Mouse (Mus musculus): ENCODE results near the gene Dll4. TPM values are rescaled to one million over a fixed set of nuclear protein-coding genes. Genes with fewer than 3 reads are reported as not detected.

The Dll4 gene
- polyA plus RNA-seq, 1 experiment, result 4.1 TPM

DNA sequence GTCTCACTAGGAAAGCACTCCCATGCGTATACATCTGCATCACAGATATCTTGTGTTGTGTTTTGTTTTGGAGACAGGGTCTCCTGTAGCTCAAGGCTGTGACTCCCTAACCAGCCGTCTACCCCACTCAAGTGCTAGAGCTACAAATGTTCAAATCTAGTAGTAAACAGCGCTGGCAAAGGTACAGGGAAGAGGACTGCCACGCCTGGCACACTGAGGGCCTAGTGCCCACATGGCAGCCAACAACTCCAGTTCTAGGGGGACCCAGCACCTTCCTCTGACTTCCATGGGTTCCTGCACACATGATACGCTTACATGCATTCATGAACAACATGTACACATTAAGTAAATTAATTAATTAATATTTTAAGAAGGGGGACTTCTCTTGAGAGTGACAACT lies 33.3 kb upstream of the Dll4 start:
- H3K27me3 ChIP-seq (ENCODE audit: control insufficient read depth, insufficient read depth, low read length), result no peaks in the 10 kb centered on the region
- 74% methylated on average over 5 of the region's 5 CpGs for WGBS
- TF ChIP-seq CTCF (IDR thresholded peaks at IDR 0.05; ENCODE audit: borderline replicate concordance, insufficient read depth, low read depth, low read length) (no peak), POLR2A (IDR thresholded peaks at IDR 0.05; ENCODE audit: borderline replicate concordance, insufficient read depth, low read length) (no peak)
- H3K27ac ChIP-seq (ENCODE audit: insufficient read depth, low read length), result no peak overlapping the region
- H3K4me1 ChIP-seq (ENCODE audit: control insufficient read depth, insufficient read depth, low read length), result peaks cover 38% of the 10 kb centered on the region
- peak in 1 of 2 experiments; percentile 25 for DNase-seq
- H3K4me3 ChIP-seq (replicated peaks; ENCODE audit: insufficient read depth, low read depth, low read length), result no peak overlapping the region

GRCm38 (mm10) chr2:119292852-119293251 lies 32.7 kb upstream of the Dll4 start:
- H3K4me3 ChIP-seq (replicated peaks; ENCODE audit: insufficient read depth, low read depth, low read length), result no peak overlapping the region
- H3K27me3 ChIP-seq (ENCODE audit: control insufficient read depth, insufficient read depth, low read length), result no peaks in the 10 kb centered on the region
- peak; percentile 81 to 85 for DNase-seq
- TF ChIP-seq POLR2A (IDR thresholded peaks at IDR 0.05; ENCODE audit: borderline replicate concordance, insufficient read depth, low read length) (no peak), CTCF (IDR thresholded peaks at IDR 0.05; ENCODE audit: borderline replicate concordance, insufficient read depth, low read depth, low read length) (no peak)
- H3K4me1 ChIP-seq (ENCODE audit: control insufficient read depth, insufficient read depth, low read length), result peaks cover 33% of the 10 kb centered on the region
- peak overlapping the region; percentile 69 for H3K27ac ChIP-seq (ENCODE audit: insufficient read depth, low read length)
- WGBS, result 26% methylated on average over 17 of the region's 17 CpGs

DNA sequence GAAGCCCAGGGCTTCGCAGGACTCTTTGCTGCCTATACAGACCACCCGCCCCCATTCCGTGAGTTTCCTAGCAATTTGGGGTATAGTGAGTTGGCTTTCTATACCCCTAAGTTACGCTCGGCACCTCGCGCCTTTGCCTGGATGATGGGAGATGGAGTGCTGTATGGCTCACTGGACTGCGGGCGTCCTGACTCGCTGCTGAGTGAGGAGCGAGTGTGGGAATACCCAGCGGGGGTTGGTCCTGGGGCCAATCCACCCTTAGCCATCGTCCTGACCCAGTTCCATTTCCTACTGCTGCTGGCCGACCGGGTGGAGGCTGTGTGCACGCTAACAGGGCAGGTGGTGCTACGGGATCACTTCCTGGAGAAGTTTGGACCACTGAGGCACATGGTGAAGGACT lies 32.3 kb upstream of the Dll4 start:
- TF ChIP-seq CTCF (IDR thresholded peaks at IDR 0.05; ENCODE audit: borderline replicate concordance, insufficient read depth, low read depth, low read length) (no peak), POLR2A (IDR thresholded peaks at IDR 0.05; ENCODE audit: borderline replicate concordance, insufficient read depth, low read length) (no peak)
- no peaks in the 10 kb centered on the region for H3K27me3 ChIP-seq (ENCODE audit: control insufficient read depth, insufficient read depth, low read length)
- peak overlapping the region; percentile 2 for H3K4me3 ChIP-seq (replicated peaks; ENCODE audit: insufficient read depth, low read depth, low read length)
- H3K4me1 ChIP-seq (ENCODE audit: control insufficient read depth, insufficient read depth, low read length), result peaks cover 32% of the 10 kb centered on the region
- 43% methylated on average over 17 of the region's 17 CpGs for WGBS
- peak overlapping the region; percentile 69 for H3K27ac ChIP-seq (ENCODE audit: insufficient read depth, low read length)
- DNase-seq, result no peak

- TF ChIP-seq POLR2A (IDR thresholded peaks at IDR 0.05; ENCODE audit: borderline replicate concordance, insufficient read depth, low read length) (no peak), CTCF (IDR thresholded peaks at IDR 0.05; ENCODE audit: borderline replicate concordance, insufficient read depth, low read depth, low read length) (no peak)
- WGBS, result 12% methylated on average over 34 of the region's 34 CpGs
- peak; percentile 80 to 85 for DNase-seq
- peaks cover 35% of the 10 kb centered on the region for H3K4me1 ChIP-seq (ENCODE audit: control insufficient read depth, insufficient read depth, low read length)
- H3K4me3 ChIP-seq (replicated peaks; ENCODE audit: insufficient read depth, low read depth, low read length), result peak overlapping the region; percentile 21
- H3K27ac ChIP-seq (ENCODE audit: insufficient read depth, low read length), result peak overlapping the region; percentile 69
- H3K27me3 ChIP-seq (ENCODE audit: control insufficient read depth, insufficient read depth, low read length), result no peaks in the 10 kb centered on the region
Observed at GRCm38 (mm10) chr2:119293776-119294390, 31.7 kb upstream of the Dll4 start.

DNA sequence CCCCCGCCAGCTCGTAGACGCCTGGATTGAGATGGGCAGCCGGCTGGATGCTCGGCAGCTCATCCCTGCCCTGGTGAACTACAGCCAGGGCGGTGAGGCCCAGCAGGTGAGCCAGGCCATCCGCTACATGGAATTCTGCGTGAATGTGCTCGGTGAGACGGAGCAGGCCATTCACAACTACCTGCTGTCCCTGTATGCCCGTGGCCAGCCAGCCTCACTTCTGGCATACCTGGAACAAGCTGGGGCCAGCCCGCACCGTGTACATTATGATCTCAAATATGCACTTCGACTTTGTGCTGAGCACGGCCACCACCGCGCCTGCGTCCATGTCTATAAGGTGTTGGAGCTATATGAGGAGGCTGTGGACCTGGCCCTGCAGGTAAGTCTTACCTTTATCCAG lies 31.2 kb upstream of the Dll4 start:
- TF ChIP-seq CTCF (IDR thresholded peaks at IDR 0.05; ENCODE audit: borderline replicate concordance, insufficient read depth, low read depth, low read length) (no peak), POLR2A (IDR thresholded peaks at IDR 0.05; ENCODE audit: borderline replicate concordance, insufficient read depth, low read length) (no peak)
- Histone ChIP-seq H3K27ac (ENCODE audit: insufficient read depth, low read length) (peak overlapping the region; percentile 69), H3K27me3 (ENCODE audit: control insufficient read depth, insufficient read depth, low read length) (no peaks in the 10 kb centered on the region), H3K4me3 (replicated peaks; ENCODE audit: insufficient read depth, low read depth, low read length) (peak overlapping the region; percentile 21), H3K4me1 (ENCODE audit: control insufficient read depth, insufficient read depth, low read length) (peaks cover 38% of the 10 kb centered on the region)
- DNase-seq, result peak in 1 of 2 experiments; percentile 58
- 31% methylated on average over 18 of the region's 18 CpGs for WGBS

DNA sequence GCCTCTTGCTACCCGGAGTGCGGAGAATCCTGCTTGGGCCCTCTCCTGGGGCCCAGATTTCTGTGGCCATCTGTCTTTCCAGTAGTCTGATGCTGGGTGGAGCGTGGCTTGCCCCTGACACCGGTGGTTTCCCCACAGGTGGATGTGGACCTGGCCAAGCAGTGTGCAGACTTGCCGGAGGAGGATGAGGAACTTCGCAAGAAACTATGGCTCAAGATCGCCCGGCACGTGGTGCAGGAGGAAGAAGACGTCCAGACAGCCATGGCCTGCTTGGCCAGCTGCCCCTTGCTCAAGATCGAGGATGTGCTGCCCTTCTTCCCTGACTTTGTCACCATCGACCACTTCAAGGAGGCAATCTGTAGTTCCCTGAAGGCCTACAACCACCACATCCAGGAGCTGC lies 28.8 kb upstream of the Dll4 start:
- Histone ChIP-seq H3K4me1 (ENCODE audit: control insufficient read depth, insufficient read depth, low read length) (peaks cover 46% of the 10 kb centered on the region), H3K27me3 (ENCODE audit: control insufficient read depth, insufficient read depth, low read length) (no peaks in the 10 kb centered on the region), H3K4me3 (replicated peaks; ENCODE audit: insufficient read depth, low read depth, low read length) (no peak overlapping the region), H3K27ac (ENCODE audit: insufficient read depth, low read length) (no peak overlapping the region)
- TF ChIP-seq POLR2A (IDR thresholded peaks at IDR 0.05; ENCODE audit: borderline replicate concordance, insufficient read depth, low read length) (no peak), CTCF (IDR thresholded peaks at IDR 0.05; ENCODE audit: borderline replicate concordance, insufficient read depth, low read depth, low read length) (no peak)
- no peak for DNase-seq
- WGBS, result 68% methylated on average over 12 of the region's 12 CpGs

GRCm38 (mm10) chr2:119297506-119297905 lies 28.1 kb upstream of the Dll4 start:
- Histone ChIP-seq H3K4me1 (ENCODE audit: control insufficient read depth, insufficient read depth, low read length) (peaks cover 42% of the 10 kb centered on the region), H3K27me3 (ENCODE audit: control insufficient read depth, insufficient read depth, low read length) (no peaks in the 10 kb centered on the region), H3K27ac (ENCODE audit: insufficient read depth, low read length) (no peak overlapping the region), H3K4me3 (replicated peaks; ENCODE audit: insufficient read depth, low read depth, low read length) (no peak overlapping the region)
- 92% methylated on average over 19 of the region's 19 CpGs for WGBS
- no peak for TF ChIP-seq CTCF (IDR thresholded peaks at IDR 0.05; ENCODE audit: borderline replicate concordance, insufficient read depth, low read depth, low read length)
- no peak for DNase-seq

DNA sequence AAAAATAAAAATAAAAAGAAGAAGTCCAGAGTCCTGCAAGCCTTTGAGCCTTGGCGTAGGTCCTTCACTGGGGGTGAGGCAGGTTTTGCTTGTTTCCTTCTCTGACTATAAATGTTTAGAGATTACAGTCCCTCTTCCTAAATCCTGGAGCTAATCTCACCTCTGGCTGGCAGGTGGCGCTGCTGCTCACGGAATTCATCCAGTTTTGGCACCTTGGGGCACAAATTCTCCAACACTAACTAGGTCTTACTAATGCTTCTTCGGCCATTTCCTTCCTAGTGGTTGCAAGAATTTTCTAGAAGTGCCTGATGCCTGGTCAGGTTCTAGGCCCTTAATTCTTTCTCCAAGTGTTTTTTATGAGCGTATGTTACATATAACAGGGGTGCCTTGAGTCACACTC lies 27.3 kb upstream of the Dll4 start:
- Histone ChIP-seq H3K27me3 (ENCODE audit: control insufficient read depth, insufficient read depth, low read length) (no peaks in the 10 kb centered on the region), H3K4me3 (replicated peaks; ENCODE audit: insufficient read depth, low read depth, low read length) (no peak overlapping the region), H3K4me1 (ENCODE audit: control insufficient read depth, insufficient read depth, low read length) (peaks cover 35% of the 10 kb centered on the region), H3K27ac (ENCODE audit: insufficient read depth, low read length) (no peak overlapping the region)
- TF ChIP-seq CTCF (IDR thresholded peaks at IDR 0.05; ENCODE audit: borderline replicate concordance, insufficient read depth, low read depth, low read length) (peak; percentile 88), POLR2A (IDR thresholded peaks at IDR 0.05; ENCODE audit: borderline replicate concordance, insufficient read depth, low read length) (no peak)
- 36% methylated on average over 5 of the region's 5 CpGs for WGBS
- DNase-seq, result peak; percentile 71 to 74
